Mouse (Mus musculus) hindbrain, postnatal 0 days (tissue): Measurements from ENCODE around the gene Olfr1441. TPM values are rescaled to one million over a fixed set of nuclear protein-coding genes. Genes with fewer than 3 reads are reported as not detected.

ENCODE experiments used
- ATAC-seq: fragments of 200-750 bp; cut with Nextera tagmentation; 2 replicates; pipeline ENCODE4 v1.8.0; 2017; ENCODE audit warnings: mild to moderate bottlenecking, moderate TSS enrichment, moderate library complexity
- DNase-seq: peaks from one replicate; pipeline ENCODE4 v3.0.0-alpha.2; 2015; ENCODE audit warnings: low spot score
- H3K27ac ChIP-seq: fragments of 300-500 bp; sonication (generic); 2 replicates; pipeline ENCODE4 v1.5.1; 2014; ENCODE audit warnings: mild to moderate bottlenecking
- H3K27me3 ChIP-seq: fragments of 300-500 bp; sonication (generic); 2 replicates; pipeline ENCODE4 v1.6.1; 2014; ENCODE audit warnings: low read length, mixed read lengths; ENCODE audit not compliant: insufficient read depth
- H3K36me3 ChIP-seq: fragments of 300-500 bp; sonication (generic); 2 replicates; pipeline ENCODE4 v1.6.1; 2014; ENCODE audit warnings: low read length, mixed read lengths; ENCODE audit not compliant: insufficient read depth
- H3K4me1 ChIP-seq: fragments of 300-500 bp; sonication (generic); 2 replicates; pipeline ENCODE4 v1.6.1; 2014; ENCODE audit warnings: antibody characterized with exemption, low read length, mixed read lengths; ENCODE audit not compliant: insufficient read depth
- H3K4me2 ChIP-seq: fragments of 300-500 bp; sonication (generic); 2 replicates; pipeline ENCODE4 v1.6.1; 2014; ENCODE audit warnings: low read depth, mild to moderate bottlenecking, low read length, moderate library complexity, mixed read lengths
- H3K4me3 ChIP-seq: fragments of 300-500 bp; sonication (generic); 2 replicates; pipeline ENCODE4 v1.5.1; 2014; ENCODE audit warnings: low read length
- H3K9ac ChIP-seq: fragments of 300-500 bp; sonication (generic); replicated peaks from 2 replicates; pipeline ENCODE4 v1.6.1; 2014; ENCODE audit warnings: mild to moderate bottlenecking, low read length, moderate library complexity, mixed read lengths
- H3K9me3 ChIP-seq: fragments of 300-500 bp; sonication (generic); 2 replicates; pipeline ENCODE4 v1.6.1; 2016; ENCODE audit warnings: low read length, mixed read lengths
- CTCF ChIP-seq: IDR thresholded peaks from 2 replicates; pipeline ENCODE4 v1.5.1; 2016; ENCODE audit warnings: antibody characterized with exemption, control low read depth, low read depth
- WGBS: fragments of 180-500 bp; shearing (Covaris S2); extraction: QIAGEN DNeasy Blood & Tissue Kit; methylation state at CpG from one replicate; pipeline ENCODE4 v1.1.7; 2014; 5-methylcytosine and 5-hydroxymethylcytosine counted together
- polyA plus RNA-seq: library from polyadenylated mRNA; unstranded; fragments of >200 nt; fragmentation: Nextera tagmentation; extraction: Ambion mirVana; gene quantifications from 2 replicates; pipeline ENCODE4 v1.2.1, GENCODE M21; 2015
- total RNA-seq: library from RNA; depleted of rRNA; stranded (reverse); fragments of >200 nt; gene quantifications from 2 replicates; pipeline ENCODE4 v1.2.3, GENCODE M21; 2014; rRNA removed

The Olfr1441 gene
- total RNA-seq = not detected in 2 replicates
- not detected in 2 replicates for polyA plus RNA-seq

DNA sequence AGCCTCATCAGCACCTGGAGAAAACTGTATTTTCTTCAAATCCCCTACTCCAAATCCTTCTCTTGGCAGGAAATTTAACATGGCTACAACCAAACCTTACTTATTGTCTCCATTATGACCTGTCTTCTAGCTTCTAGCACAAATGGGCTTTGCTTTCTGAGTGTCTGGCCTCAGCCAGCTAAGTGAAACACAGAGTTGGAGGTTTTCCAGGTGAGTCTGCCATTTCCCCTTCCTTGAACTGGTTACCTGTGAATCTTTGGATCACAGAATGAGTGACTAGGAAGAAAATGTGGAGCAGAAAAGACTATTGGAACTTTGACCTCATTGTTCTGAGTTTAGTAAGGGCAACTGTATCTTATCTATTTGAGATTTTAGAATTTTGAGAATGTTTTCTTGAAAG is at the start of gene Olfr1441:
Olfr1441 (plus strand) TSS at position 73 of the 400 bp plus-strand sequence.
- ATAC-seq (no peak), DNase-seq (no peak)
- Histone ChIP-seq H3K36me3 (no peaks in the 10 kb centered on the region), H3K27ac (no peak within 1 kb of the TSS), H3K27me3 (no peaks in the 10 kb centered on the region), H3K4me1 (no peaks in the 10 kb centered on the region), H3K9ac (no peak within 1 kb of the TSS), H3K4me3 (no peak within 1 kb of the TSS), H3K4me2 (no peak within 1 kb of the TSS), H3K9me3 (no peaks in the 10 kb centered on the region)
- TF ChIP-seq CTCF = no peak

DNA sequence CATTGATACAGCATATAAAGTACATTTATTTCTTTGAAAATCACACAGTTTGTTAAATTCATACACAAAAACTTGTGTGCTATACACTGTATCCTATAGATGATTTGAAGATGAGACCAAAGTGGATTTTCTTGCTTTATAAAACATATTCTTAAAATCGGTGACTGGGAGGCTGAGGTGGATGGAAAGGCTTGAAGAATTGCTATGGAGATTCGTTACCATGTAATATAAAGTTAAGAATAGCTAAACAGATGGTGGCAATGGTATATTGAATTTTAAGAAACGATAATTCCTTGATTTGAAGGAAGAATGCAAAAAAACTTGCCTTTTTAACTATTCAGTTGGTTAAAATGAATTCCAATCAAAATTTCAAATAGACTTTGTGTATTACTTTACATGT is 44.2 kb upstream of the Olfr1441 start:
- no peaks in the 10 kb centered on the region for H3K9me3 ChIP-seq
- ATAC-seq (no peak), DNase-seq (no peak)
- no peak overlapping the region for H3K4me2 ChIP-seq
- H3K36me3 ChIP-seq = no peaks in the 10 kb centered on the region
- 78% methylated on average over 3 of the region's 3 CpGs for WGBS
- H3K27ac ChIP-seq = no peak overlapping the region
- TF ChIP-seq CTCF = no peak
- H3K9ac ChIP-seq = no peak overlapping the region
- no peak overlapping the region for H3K4me3 ChIP-seq
- H3K27me3 ChIP-seq = no peaks in the 10 kb centered on the region
- H3K4me1 ChIP-seq = no peaks in the 10 kb centered on the region

DNA sequence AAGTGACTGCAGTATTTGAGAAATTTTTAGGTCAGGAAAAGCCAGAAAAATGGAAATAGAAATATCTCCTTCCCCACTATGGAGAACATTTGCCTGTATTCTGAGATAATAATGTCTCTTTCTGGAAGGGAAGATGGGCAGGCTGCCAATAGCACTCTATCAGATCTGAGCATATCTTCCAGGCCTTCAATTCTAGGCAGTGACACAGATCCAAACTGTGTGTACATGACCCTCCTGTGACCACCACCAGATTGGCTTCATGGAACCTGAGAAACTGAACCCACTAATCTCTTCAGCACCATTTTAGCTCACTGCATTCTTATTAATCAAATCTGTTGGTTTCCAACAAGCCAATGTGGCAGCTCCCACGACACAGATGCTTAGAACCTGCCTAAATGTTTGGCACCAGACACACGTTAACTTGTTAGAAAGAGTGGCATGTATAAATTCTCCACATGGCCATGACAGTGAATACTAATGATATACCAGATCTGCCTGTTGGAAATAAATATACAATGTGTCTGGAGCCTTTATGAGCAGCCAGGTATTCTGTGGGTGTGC is 42.7 kb upstream of the Olfr1441 start:
- no peak for TF ChIP-seq CTCF
- Histone ChIP-seq H3K4me3 (no peak overlapping the region), H3K36me3 (no peaks in the 10 kb centered on the region), H3K27ac (no peak overlapping the region), H3K9ac (no peak overlapping the region), H3K9me3 (no peaks in the 10 kb centered on the region), H3K4me2 (no peak overlapping the region), H3K4me1 (no peaks in the 10 kb centered on the region), H3K27me3 (no peaks in the 10 kb centered on the region)
- ATAC-seq (no peak), DNase-seq (peak; percentile 5)
- 56% methylated on average over 2 of the region's 2 CpGs for WGBS

GRCm38 (mm10) chr19:12386979-12387378 is 30.3 kb upstream of the Olfr1441 start, which contains the start of gene Olfr1440:
Gene Olfr1440, plus strand, starts transcription at chr19:12387279.
- ATAC-seq (no peak), DNase-seq (no peak)
- Histone ChIP-seq H3K27ac (no peak within 1 kb of the TSS), H3K4me3 (no peak within 1 kb of the TSS), H3K9me3 (no peaks in the 10 kb centered on the region), H3K4me2 (no peak within 1 kb of the TSS), H3K4me1 (no peaks in the 10 kb centered on the region), H3K27me3 (no peaks in the 10 kb centered on the region), H3K9ac (no peak within 1 kb of the TSS), H3K36me3 (no peaks in the 10 kb centered on the region)
- WGBS = 82% methylated on average over 2 of the region's 2 CpGs
- TF ChIP-seq CTCF = no peak

DNA sequence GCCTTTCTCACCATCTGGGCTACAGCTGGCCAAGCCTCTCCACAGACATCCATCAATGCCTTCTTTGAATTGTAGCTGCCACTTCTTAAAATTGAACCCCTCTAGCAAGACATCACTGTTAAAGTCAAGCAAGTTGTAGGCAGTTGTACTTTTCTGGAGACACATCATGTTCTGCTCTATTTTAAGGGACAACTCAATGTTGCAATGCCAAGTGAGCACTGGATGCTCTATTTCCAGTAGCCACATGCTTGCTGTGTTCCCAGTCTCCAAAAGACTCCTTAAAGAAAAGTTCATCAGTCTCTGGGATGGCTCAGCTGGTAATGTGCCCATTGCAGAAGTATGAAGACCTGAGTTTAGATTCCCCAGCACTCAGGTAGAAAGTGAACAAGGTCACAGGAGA is 3.5 kb upstream of the Olfr1441 start:
- ATAC-seq (no peak), DNase-seq (no peak)
- no peaks in the 10 kb centered on the region for H3K27me3 ChIP-seq
- no peak for TF ChIP-seq CTCF
- H3K4me2 ChIP-seq = no peak overlapping the region
- H3K36me3 ChIP-seq = no peaks in the 10 kb centered on the region
- H3K27ac ChIP-seq = no peak overlapping the region
- H3K4me3 ChIP-seq = no peak overlapping the region
- H3K4me1 ChIP-seq = no peaks in the 10 kb centered on the region
- H3K9ac ChIP-seq = no peak overlapping the region
- H3K9me3 ChIP-seq = no peaks in the 10 kb centered on the region

DNA sequence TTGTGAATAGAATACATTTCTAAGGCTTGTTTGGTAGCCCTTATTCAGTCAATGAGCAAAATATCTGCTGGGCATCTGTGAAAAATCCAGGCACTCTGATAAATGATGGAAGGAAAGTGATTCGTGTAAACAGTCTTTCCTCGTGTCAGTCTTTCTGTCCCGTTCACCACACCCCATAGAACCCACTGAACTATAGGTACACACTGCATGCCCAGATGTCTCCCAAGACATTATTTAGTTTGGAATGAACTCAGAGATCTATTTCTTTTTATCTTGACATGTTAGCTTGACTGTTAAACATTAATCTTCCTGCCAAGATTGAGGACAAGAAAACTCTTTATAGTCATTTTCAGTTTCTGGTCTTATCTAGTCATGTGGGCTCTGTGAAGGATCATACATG is 1.1 kb downstream of the Olfr1441 start:
- Histone ChIP-seq H3K27me3 (no peaks in the 10 kb centered on the region), H3K36me3 (no peaks in the 10 kb centered on the region), H3K4me3 (no peak overlapping the region), H3K27ac (no peak overlapping the region), H3K4me1 (no peaks in the 10 kb centered on the region), H3K9me3 (no peaks in the 10 kb centered on the region), H3K9ac (no peak overlapping the region), H3K4me2 (no peak overlapping the region)
- TF ChIP-seq CTCF = no peak
- no peak for ATAC-seq
- WGBS = 80% methylated on average over 3 of the region's 3 CpGs
- DNase-seq = no peak

DNA sequence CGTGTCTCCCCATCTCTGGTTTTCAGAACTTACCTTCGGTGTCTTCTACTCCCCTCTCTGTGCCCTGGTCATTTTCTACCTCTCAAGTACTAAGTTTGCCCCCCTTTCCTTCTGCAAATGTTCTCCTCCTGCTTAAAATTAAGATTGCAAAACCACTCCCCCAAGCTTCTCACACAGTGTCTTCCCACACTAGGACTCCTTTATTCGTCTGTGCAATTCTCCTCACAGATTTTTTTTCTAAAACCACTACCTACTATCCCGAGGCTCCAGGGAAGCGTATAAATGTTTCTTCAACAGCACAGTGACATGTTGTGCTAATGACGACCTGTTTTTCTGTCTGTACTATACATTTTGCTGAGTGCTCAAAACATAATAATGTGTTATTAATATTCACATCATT is 3.3 kb downstream of the Olfr1441 start:
- no peaks in the 10 kb centered on the region for H3K4me1 ChIP-seq
- TF ChIP-seq CTCF = no peak
- no peaks in the 10 kb centered on the region for H3K27me3 ChIP-seq
- ATAC-seq = no peak
- WGBS = 71% methylated on average over 6 of the region's 6 CpGs
- H3K4me3 ChIP-seq = no peak overlapping the region
- no peaks in the 10 kb centered on the region for H3K36me3 ChIP-seq
- no peaks in the 10 kb centered on the region for H3K9me3 ChIP-seq
- no peak overlapping the region for H3K27ac ChIP-seq
- H3K9ac ChIP-seq = no peak overlapping the region
- H3K4me2 ChIP-seq = no peak overlapping the region
- no peak for DNase-seq
